Mouse (Mus musculus) lung, postnatal 10 days (tissue): ENCODE measurements around the gene H2-Ab1.
A peak's percentile ranks its signal among the peaks of the same experiment; 100 is the strongest.

Experiments used
- DNase-seq: peaks from one replicate; pipeline ENCODE4 v3.0.0; 2021

The H2-Ab1 gene

DNA sequence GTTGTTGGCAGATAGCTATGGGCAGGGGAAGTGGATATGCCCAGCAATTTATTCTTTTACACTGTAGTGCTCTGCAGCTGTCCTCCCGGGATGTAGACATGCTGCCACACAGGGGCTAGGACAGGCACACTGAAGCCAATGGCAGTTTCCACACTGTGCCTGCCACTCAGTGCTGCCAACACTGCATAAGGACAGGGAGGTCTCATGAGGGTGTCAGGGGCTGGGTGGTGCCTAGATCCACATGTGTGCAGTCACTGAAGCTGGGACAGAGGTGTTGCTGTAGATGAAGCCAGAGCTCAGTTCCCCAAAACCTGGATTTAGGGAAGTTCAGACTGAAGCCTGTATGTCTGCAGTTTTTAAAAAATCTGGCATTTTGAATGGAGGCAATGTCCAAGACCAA is 54.7 kb downstream of the H2-Ab1 start:
- no peak for DNase-seq

DNA sequence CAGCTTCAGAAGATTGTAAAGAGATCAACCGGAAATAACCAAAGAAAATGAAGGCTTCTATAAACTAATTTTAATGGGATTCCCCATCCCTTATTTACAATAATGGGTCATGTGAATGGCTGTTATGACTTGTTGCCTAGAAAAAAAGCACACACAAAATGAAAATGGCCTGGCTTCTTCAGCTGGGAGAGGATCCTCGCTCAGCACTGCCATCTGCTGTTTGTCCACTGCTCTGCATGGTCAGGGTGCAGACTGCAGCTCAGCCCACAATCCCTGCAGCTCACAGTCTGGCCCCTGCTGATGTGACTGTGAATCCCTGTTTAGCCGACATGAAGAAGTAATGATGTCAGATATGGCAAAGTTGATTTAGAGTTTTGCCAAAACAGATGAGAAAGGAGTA is 55.9 kb downstream of the H2-Ab1 start:
- DNase-seq, result peak; percentile 90

DNA sequence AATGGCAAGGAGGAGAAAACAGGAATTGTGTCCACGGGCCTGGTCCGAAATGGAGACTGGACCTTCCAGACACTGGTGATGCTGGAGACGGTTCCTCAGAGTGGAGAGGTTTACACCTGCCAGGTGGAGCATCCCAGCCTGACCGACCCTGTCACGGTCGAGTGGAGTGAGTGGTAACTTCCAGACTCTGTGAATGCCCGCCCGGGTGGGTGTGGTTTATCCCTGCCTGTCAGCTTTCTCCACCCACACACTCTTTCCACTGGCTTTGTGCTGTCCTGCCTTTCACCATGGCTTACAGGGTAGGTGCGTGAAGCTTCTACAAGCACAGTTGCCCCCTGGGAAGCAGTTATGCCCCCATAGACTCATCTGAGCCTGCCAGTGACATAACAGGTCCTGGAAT is 56.8 kb downstream of the H2-Ab1 start:
- no peak for DNase-seq

GRCm38 (mm10) chr17:34315512-34315911 is 58.0 kb downstream of the H2-Ab1 start:
- no peak for DNase-seq

DNA sequence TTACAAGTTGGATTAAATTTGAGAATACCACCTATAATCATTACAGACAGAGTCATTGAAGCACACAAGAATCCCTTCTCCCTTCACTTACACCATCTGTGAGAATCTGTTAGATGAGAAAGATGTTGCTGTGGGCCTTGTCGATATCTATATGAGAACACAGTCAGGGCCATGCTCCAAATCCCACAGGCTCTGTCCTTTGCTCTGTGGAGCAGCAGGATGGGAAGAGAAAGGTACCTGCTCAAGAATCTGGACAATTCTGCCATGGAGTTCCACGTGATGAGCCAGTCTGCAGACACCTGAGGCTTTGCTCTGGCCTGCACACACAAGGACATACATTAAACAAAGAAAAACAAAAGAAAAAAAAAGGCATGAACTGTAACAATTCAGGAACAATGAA is 59.2 kb downstream of the H2-Ab1 start:
- no peak for DNase-seq

GRCm38 (mm10) chr17:34317275-34317674 is 59.8 kb downstream of the H2-Ab1 start:
- DNase-seq, result no peak
